Mouse (Mus musculus) lung, adult 2 months (tissue): ENCODE data around the gene Gm34653.

ENCODE experiments used
- CTCF ChIP-seq: fragments of 200-500 bp; IDR thresholded peaks from 2 replicates; pipeline ENCODE4 v1.5.1; 2011; ENCODE audit warnings: mild to moderate bottlenecking, low read length, control low read depth; ENCODE audit not compliant: insufficient read depth
- POLR2A ChIP-seq: fragments of 200-500 bp; IDR thresholded peaks from 2 replicates; pipeline ENCODE4 v1.6.1; 2011; ENCODE audit warnings: low read depth, mild to moderate bottlenecking, control low read depth, low read length, borderline replicate concordance; ENCODE audit errors: extremely low read depth

GRCm38 (mm10) chr2:34818492-34818891 lies 14.3 kb upstream of the Gm34653 start:
- TF ChIP-seq CTCF (no peak), POLR2A (no peak)
